Mouse (Mus musculus): ENCODE results near the gene Cand2. TPM values are rescaled to one million over a fixed set of nuclear protein-coding genes. Genes with fewer than 3 reads are reported as not detected.

Gene Cand2
- polyA plus RNA-seq, 1 experiment from 2014 or later: 28.2 TPM

DNA sequence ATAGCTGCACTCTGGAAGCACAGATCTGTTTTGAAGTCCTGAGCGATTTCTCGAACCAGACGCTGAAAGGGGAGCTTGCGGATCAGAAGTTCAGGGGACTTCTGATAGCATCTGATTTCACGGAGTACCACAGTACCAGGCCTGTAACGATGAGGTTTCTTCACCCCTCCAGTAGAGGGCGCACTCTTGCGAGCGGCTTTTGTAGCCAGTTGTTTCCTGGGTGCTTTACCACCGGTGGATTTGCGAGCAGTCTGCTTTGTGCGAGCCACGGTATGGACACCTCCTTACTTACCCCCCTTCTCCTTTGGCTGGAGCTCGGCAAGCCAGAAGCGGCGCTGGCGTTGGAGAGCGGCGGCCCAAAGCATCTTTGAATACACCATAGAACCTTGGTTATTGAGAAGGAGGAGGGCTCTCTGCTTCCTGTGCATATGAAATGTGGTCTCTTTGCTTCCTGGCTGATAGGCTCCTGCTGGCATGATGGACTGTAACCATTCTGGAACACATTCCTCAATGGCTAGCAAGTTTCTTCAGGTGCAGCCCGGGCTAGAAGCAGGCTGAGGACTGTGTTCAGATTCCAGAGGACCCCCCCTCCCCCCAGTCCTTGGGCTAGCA is 4.2 kb upstream of the Cand2 start:
- Histone ChIP-seq H3K9ac (ENCODE audit: low read length) (no peak overlapping the region), H3K27ac (ENCODE audit: low read length) (no peak overlapping the region), H3K36me3 (ENCODE audit: control insufficient read depth, insufficient read depth, low read length) (no peaks in the 10 kb centered on the region), H3K4me2 (ENCODE audit: low read depth, low read length) (no peak overlapping the region), H3K27me3 (ENCODE audit: control insufficient read depth, insufficient read depth, low read depth, low read length) (no peaks in the 10 kb centered on the region), H3K4me1 (replicated peaks; ENCODE audit: control insufficient read depth, insufficient read depth, low read length) (peaks cover 4% of the 10 kb centered on the region; the same call in 1 of the 2 replicates), H3K9me3 (ENCODE audit: control insufficient read depth, low read length) (no peaks in the 10 kb centered on the region), H3K4me3 (ENCODE audit: low read length) (no peak overlapping the region)
- 82% methylated on average over 20 of the region's 20 CpGs for WGBS
- ATAC-seq (ENCODE audit: low read depth): no peak

DNA sequence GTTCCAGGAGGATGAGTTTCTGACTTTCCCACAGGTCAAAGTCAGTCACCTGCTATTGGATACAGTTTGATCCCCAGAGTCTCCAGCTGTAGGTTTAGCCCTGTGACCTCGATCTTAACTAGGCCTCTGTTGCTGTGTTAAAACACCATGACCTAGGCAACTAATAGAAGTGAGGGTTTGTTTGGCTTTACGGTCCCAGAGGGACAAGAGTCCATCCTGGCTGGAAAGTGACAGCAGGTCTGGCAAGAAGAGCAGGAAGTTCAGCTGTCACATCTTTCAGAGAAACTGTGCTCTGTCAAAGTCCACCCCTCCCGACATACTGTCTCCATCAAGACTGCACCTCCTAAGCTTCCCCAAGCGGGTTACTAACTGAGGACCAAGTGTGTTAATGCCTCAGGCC is 3.5 kb upstream of the Cand2 start:
- Histone ChIP-seq H3K9ac (ENCODE audit: low read length) (no peak overlapping the region), H3K4me2 (ENCODE audit: low read depth, low read length) (no peak overlapping the region), H3K4me3 (ENCODE audit: low read length) (no peak overlapping the region), H3K27ac (ENCODE audit: low read length) (no peak overlapping the region), H3K4me1 (replicated peaks; ENCODE audit: control insufficient read depth, insufficient read depth, low read length) (peaks cover 11% of the 10 kb centered on the region), H3K36me3 (ENCODE audit: control insufficient read depth, insufficient read depth, low read length) (no peaks in the 10 kb centered on the region), H3K27me3 (ENCODE audit: control insufficient read depth, insufficient read depth, low read depth, low read length) (no peaks in the 10 kb centered on the region), H3K9me3 (ENCODE audit: control insufficient read depth, low read length) (no peaks in the 10 kb centered on the region)
- WGBS: 65% methylated on average over 4 of the region's 4 CpGs
- no peak for ATAC-seq (ENCODE audit: low read depth)

DNA sequence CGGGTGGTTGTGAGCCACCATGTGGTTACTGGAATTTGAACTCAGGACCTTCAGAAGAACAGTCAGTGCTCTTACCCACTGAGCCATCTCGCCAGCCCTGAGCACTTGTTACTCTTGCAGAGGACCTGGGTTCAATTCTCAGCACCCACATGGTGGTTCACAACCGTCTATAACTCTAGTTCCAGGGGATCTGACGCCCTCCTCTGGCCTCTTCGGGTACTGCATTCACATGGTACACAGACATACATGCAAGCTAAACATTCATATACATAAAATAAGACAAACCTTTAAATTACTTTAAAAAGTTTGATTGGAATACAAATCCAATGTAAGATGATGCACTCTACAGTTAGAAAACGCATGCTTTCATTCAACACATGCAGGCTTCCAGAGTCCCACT is 2.1 kb upstream of the Cand2 start:
- Histone ChIP-seq H3K4me1 (replicated peaks; ENCODE audit: control insufficient read depth, insufficient read depth, low read length) (peaks cover 24% of the 10 kb centered on the region), H3K9me3 (ENCODE audit: control insufficient read depth, low read length) (no peaks in the 10 kb centered on the region), H3K27me3 (ENCODE audit: control insufficient read depth, insufficient read depth, low read depth, low read length) (no peaks in the 10 kb centered on the region), H3K36me3 (ENCODE audit: control insufficient read depth, insufficient read depth, low read length) (no peaks in the 10 kb centered on the region), H3K4me2 (ENCODE audit: low read depth, low read length) (no peak overlapping the region), H3K9ac (ENCODE audit: low read length) (no peak overlapping the region), H3K4me3 (ENCODE audit: low read length) (no peak overlapping the region), H3K27ac (ENCODE audit: low read length) (no peak overlapping the region)
- ATAC-seq (ENCODE audit: low read depth): no peak
- WGBS: 77% methylated on average over 6 of the region's 6 CpGs

DNA sequence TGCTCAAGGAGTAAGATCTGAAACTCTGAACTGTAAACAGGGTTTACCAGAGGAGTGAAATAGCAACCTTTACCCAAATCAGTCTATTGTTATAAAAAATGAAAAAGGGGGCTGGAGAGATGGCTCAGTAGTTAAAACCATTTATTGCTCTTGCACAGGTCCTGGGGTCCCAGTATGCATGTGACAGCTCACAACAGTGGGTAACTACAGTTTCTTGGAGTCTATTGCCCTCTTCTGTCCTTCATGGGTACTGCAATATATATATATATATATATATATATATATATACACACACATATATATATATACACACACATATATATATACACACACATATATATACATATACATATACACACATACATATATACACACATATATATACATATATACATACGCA is 1.7 kb upstream of the Cand2 start:
- no peaks in the 10 kb centered on the region for H3K36me3 ChIP-seq (ENCODE audit: control insufficient read depth, insufficient read depth, low read length)
- H3K4me3 ChIP-seq (ENCODE audit: low read length): no peak overlapping the region
- no peak overlapping the region for H3K27ac ChIP-seq (ENCODE audit: low read length)
- no peak overlapping the region for H3K9ac ChIP-seq (ENCODE audit: low read length)
- 81% methylated on average over 1 of the region's 1 CpGs for WGBS
- ATAC-seq (ENCODE audit: low read depth): no peak
- no peak overlapping the region for H3K4me2 ChIP-seq (ENCODE audit: low read depth, low read length)
- peaks cover 24% of the 10 kb centered on the region for H3K4me1 ChIP-seq (replicated peaks; ENCODE audit: control insufficient read depth, insufficient read depth, low read length)
- no peaks in the 10 kb centered on the region for H3K9me3 ChIP-seq (ENCODE audit: control insufficient read depth, low read length)
- no peaks in the 10 kb centered on the region for H3K27me3 ChIP-seq (ENCODE audit: control insufficient read depth, insufficient read depth, low read depth, low read length)

DNA sequence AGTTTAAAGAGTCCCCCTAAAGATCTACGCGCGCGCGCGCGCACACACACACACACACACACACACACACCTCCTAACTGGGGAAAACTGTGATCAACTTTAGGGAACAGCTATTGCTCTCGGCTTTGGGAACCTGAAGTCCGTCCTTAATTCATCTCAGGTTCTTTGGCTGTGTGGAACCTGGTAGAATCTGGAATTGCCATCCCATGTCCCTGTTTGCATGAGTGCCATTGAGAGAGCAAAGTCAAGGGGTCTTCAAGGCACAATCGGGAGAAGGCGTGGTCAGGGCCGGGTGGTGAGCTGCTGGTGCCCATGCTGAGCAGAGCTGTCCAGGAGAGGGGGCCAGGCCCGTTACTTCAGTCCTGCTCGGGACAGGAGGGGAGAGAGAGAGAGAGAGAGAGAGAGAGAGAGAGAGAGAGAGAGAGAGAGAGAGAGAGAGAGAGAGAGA is 348 bp upstream of the Cand2 start:
- H3K36me3 ChIP-seq (ENCODE audit: control insufficient read depth, insufficient read depth, low read length): peaks cover 1% of the 10 kb centered on the region; the same call in 1 of the 2 replicates
- H3K9ac ChIP-seq (ENCODE audit: low read length): peak overlapping the region; percentile 67
- peak; percentile 76 for ATAC-seq (ENCODE audit: low read depth)
- 2% methylated on average over 14 of the region's 14 CpGs for WGBS
- no peaks in the 10 kb centered on the region for H3K27me3 ChIP-seq (ENCODE audit: control insufficient read depth, insufficient read depth, low read depth, low read length)
- H3K4me3 ChIP-seq (ENCODE audit: low read length): peak overlapping the region; percentile 89
- H3K4me1 ChIP-seq (replicated peaks; ENCODE audit: control insufficient read depth, insufficient read depth, low read length): peaks cover 24% of the 10 kb centered on the region
- H3K9me3 ChIP-seq (ENCODE audit: control insufficient read depth, low read length): no peaks in the 10 kb centered on the region
- peak overlapping the region; percentile 84 for H3K4me2 ChIP-seq (ENCODE audit: low read depth, low read length)
- H3K27ac ChIP-seq (ENCODE audit: low read length): peak overlapping the region; percentile 68

DNA sequence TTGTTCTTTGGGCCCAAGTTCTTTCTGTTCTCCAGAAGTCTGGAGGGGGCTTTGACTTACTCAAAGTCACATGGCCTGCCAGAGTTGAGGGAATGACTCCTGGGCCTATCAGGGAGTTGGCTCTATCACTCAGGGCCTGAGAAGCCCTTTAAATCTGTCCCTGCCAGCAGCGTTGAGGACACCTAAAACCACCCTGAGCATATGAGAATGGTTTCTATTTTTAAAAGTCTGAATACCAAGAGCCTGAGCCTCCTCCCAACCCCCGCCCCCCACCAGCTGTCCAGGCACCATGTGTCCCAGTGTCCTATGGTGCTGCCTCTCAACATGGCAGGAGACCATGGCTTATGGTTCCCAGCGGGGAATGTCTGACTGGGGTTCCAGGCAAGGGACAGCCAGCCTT is 1.5 kb downstream of the Cand2 start:
- peak overlapping the region; percentile 84 for H3K4me2 ChIP-seq (ENCODE audit: low read depth, low read length)
- 20% methylated on average over 3 of the region's 3 CpGs for WGBS
- peak; percentile 18; the same call in 1 of the 2 replicates for ATAC-seq (ENCODE audit: low read depth)

DNA sequence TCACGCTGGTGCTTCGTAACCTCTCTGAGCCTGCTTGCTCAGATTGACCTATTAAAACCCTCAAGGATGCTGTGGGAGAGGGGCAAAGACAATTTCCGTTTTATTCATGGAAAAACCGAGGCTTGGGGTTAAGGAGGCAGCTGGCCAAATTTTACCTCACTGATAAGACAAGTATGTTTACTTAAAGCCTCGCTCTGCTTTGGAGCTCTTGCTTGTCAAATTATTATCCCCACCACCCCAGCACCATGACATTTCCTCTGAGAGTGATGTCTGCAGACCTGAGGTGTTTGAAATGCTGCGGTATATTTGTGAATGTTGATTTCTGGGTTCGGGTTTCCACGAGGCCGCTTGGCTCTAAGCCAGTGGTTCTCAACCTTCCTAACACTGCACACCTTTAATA is 2.0 kb downstream of the Cand2 start:
- peak overlapping the region; percentile 90 for H3K9ac ChIP-seq (ENCODE audit: low read length)
- H3K4me1 ChIP-seq (replicated peaks; ENCODE audit: control insufficient read depth, insufficient read depth, low read length): peaks cover 24% of the 10 kb centered on the region
- no peak for ATAC-seq (ENCODE audit: low read depth)
- peak overlapping the region; percentile 84 for H3K4me2 ChIP-seq (ENCODE audit: low read depth, low read length)
- peak overlapping the region; percentile 89 for H3K4me3 ChIP-seq (ENCODE audit: low read length)
- no peaks in the 10 kb centered on the region for H3K27me3 ChIP-seq (ENCODE audit: control insufficient read depth, insufficient read depth, low read depth, low read length)
- no peaks in the 10 kb centered on the region for H3K9me3 ChIP-seq (ENCODE audit: control insufficient read depth, low read length)
- peaks cover 11% of the 10 kb centered on the region for H3K36me3 ChIP-seq (ENCODE audit: control insufficient read depth, insufficient read depth, low read length)
- H3K27ac ChIP-seq (ENCODE audit: low read length): peak overlapping the region; percentile 75; the same call in 1 of the 2 replicates
- 7% methylated on average over 9 of the region's 9 CpGs for WGBS

More for the DNA sequence above, 1.5 kb downstream of the Cand2 start:
- Histone ChIP-seq H3K9ac (ENCODE audit: low read length) (peak overlapping the region; percentile 90), H3K36me3 (ENCODE audit: control insufficient read depth, insufficient read depth, low read length) (peaks cover 6% of the 10 kb centered on the region), H3K27ac (ENCODE audit: low read length) (peak overlapping the region; percentile 75), H3K4me1 (replicated peaks; ENCODE audit: control insufficient read depth, insufficient read depth, low read length) (peaks cover 24% of the 10 kb centered on the region), H3K4me3 (ENCODE audit: low read length) (peak overlapping the region; percentile 89), H3K27me3 (ENCODE audit: control insufficient read depth, insufficient read depth, low read depth, low read length) (no peaks in the 10 kb centered on the region), H3K9me3 (ENCODE audit: control insufficient read depth, low read length) (no peaks in the 10 kb centered on the region)

DNA sequence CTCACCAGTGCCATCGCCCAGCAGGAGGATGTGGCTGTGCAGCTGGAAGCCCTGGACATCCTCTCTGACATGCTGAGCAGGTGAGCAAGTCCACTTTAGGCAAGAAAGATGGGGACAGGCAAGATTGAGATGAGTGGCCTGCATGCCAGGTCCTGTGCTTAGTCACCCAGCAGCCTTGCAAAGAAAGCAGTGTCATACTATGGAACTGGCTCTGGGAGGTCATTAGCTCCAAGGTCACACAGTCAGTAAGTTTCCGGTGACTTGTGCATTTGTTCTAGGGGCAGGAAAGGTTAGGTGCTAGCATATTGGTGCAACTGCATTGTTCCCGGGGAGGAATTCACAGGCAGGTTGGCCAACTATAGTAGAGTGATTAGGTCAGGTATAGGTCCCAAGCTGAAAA is 8.4 kb downstream of the Cand2 start:
- Histone ChIP-seq H3K9me3 (ENCODE audit: control insufficient read depth, low read length) (no peaks in the 10 kb centered on the region), H3K9ac (ENCODE audit: low read length) (no peak overlapping the region), H3K4me2 (ENCODE audit: low read depth, low read length) (no peak overlapping the region), H3K27ac (ENCODE audit: low read length) (no peak overlapping the region), H3K4me3 (ENCODE audit: low read length) (no peak overlapping the region), H3K27me3 (ENCODE audit: control insufficient read depth, insufficient read depth, low read depth, low read length) (no peaks in the 10 kb centered on the region), H3K36me3 (ENCODE audit: control insufficient read depth, insufficient read depth, low read length) (peaks cover 59% of the 10 kb centered on the region), H3K4me1 (replicated peaks; ENCODE audit: control insufficient read depth, insufficient read depth, low read length) (no peaks in the 10 kb centered on the region)
- WGBS: 91% methylated on average over 3 of the region's 3 CpGs
- no peak for ATAC-seq (ENCODE audit: low read depth)

DNA sequence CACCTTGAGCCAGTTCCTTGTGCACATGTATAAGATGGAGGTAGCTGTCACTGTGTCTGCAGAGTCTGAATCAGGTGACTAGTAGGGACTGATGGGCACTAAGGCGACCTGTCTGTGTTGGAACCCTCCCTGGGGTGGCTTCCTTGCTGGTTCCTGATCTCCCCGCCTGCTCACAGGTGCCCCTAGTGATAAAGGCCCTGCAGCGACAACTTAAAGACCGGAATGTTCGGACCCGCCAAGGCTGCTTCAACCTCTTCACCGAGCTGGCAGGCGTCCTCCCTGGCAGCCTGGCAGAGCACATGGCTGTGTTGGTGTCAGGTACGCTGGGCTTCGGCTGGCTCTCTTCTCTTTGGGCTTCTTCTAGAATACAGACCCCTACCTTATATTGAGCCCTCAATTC is 16.7 kb downstream of the Cand2 start:
- H3K4me2 ChIP-seq (ENCODE audit: low read depth, low read length): no peak overlapping the region
- H3K9ac ChIP-seq (ENCODE audit: low read length): no peak overlapping the region
- H3K4me3 ChIP-seq (ENCODE audit: low read length): no peak overlapping the region
- 69% methylated on average over 10 of the region's 10 CpGs for WGBS
- H3K9me3 ChIP-seq (ENCODE audit: control insufficient read depth, low read length): no peaks in the 10 kb centered on the region
- no peaks in the 10 kb centered on the region for H3K27me3 ChIP-seq (ENCODE audit: control insufficient read depth, insufficient read depth, low read depth, low read length)
- no peaks in the 10 kb centered on the region for H3K4me1 ChIP-seq (replicated peaks; ENCODE audit: control insufficient read depth, insufficient read depth, low read length)
- no peak for ATAC-seq (ENCODE audit: low read depth)
- H3K36me3 ChIP-seq (ENCODE audit: control insufficient read depth, insufficient read depth, low read length): peaks cover 65% of the 10 kb centered on the region
- H3K27ac ChIP-seq (ENCODE audit: low read length): no peak overlapping the region
